Mouse (Mus musculus): ENCODE data around the gene Cdk12.

DNA sequence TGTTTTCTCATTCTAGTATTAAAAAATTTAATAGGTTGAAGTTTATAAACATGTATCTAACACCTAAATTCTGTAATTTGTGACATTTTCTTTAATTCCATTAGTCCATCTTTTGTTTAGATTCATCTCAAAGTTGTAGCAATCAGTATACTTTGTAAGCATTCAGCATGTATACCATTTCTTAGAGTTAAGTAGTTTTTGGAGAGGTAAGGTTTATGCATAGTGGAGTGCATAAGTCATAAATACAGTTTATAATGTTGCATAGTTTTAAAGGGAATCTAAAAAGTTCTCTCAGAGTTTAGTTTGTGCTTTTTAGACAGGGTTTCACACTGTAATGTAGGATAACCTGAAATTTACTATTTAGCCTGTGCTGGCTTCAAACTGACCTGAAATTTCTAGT lies 2.6 kb downstream of the Cdk12 start:
- TF ChIP-seq CTCF (IDR thresholded peaks at IDR 0.05; ENCODE audit: extremely low read depth, insufficient read depth, insufficient read length, insufficient replicate concordance) = no peak
- no peak for TF ChIP-seq POLR2A (IDR thresholded peaks at IDR 0.05; ENCODE audit: low read depth, low read length)
